Mouse (Mus musculus): ENCODE measurements around the gene Fxyd6. TPM values are rescaled to one million over a fixed set of nuclear protein-coding genes. Genes with fewer than 3 reads are reported as not detected.
A peak's percentile ranks its signal among the peaks of the same experiment; 100 is the strongest.

The Fxyd6 gene
- polyA plus RNA-seq, 1 experiment from 2014 or later = 40.3 TPM

GRCm38 (mm10) chr9:45412287-45412686, 42.3 kb downstream of the Fxyd6 start:
- peaks cover 40% of the 10 kb centered on the region for H3K27me3 ChIP-seq (replicated peaks)
- no peaks in the 10 kb centered on the region for H3K36me3 ChIP-seq
- H3K27ac ChIP-seq (replicated peaks) = no peak overlapping the region
- H3K4me1 ChIP-seq = peaks cover 9% of the 10 kb centered on the region
- no peaks in the 10 kb centered on the region for H3K9me3 ChIP-seq
- ATAC-seq (ENCODE audit: extremely low read depth, insufficient number of reproducible peaks, low FRiP score, low TSS enrichment) = no peak
- H3K4me3 ChIP-seq = peak overlapping the region; percentile 14; the same call in 1 of the 2 replicates
- H3K9ac ChIP-seq = no peak overlapping the region
- 6% methylated on average over 10 of the region's 10 CpGs for WGBS
- H3K4me2 ChIP-seq = peak overlapping the region; percentile 39

- Histone ChIP-seq H3K9ac (no peak overlapping the region), H3K4me3 (no peak overlapping the region), H3K4me2 (no peak overlapping the region), H3K4me1 (peaks cover 8% of the 10 kb centered on the region), H3K27ac (replicated peaks) (no peak overlapping the region), H3K9me3 (no peaks in the 10 kb centered on the region), H3K36me3 (no peaks in the 10 kb centered on the region), H3K27me3 (replicated peaks) (peaks cover 38% of the 10 kb centered on the region)
- 76% methylated on average over 4 of the region's 4 CpGs for WGBS
- ATAC-seq (ENCODE audit: extremely low read depth, insufficient number of reproducible peaks, low FRiP score, low TSS enrichment) = no peak
These were observed 42.9 kb downstream of the Fxyd6 start for GRCm38 (mm10) chr9:45412700-45413477.

GRCm38 (mm10) chr9:45413478-45414140, 43.6 kb downstream of the Fxyd6 start:
- no peaks in the 10 kb centered on the region for H3K36me3 ChIP-seq
- no peak overlapping the region for H3K4me2 ChIP-seq
- no peak overlapping the region for H3K9ac ChIP-seq
- no peak for ATAC-seq (ENCODE audit: extremely low read depth, insufficient number of reproducible peaks, low FRiP score, low TSS enrichment)
- H3K4me3 ChIP-seq = no peak overlapping the region
- H3K4me1 ChIP-seq = peaks cover 4% of the 10 kb centered on the region
- 54% methylated on average over 5 of the region's 5 CpGs for WGBS
- H3K9me3 ChIP-seq = no peaks in the 10 kb centered on the region
- no peak overlapping the region for H3K27ac ChIP-seq (replicated peaks)
- H3K27me3 ChIP-seq (replicated peaks) = peaks cover 36% of the 10 kb centered on the region

GRCm38 (mm10) chr9:45415912-45416311, 45.9 kb downstream of the Fxyd6 start:
- no peak overlapping the region for H3K4me3 ChIP-seq
- H3K9ac ChIP-seq = no peak overlapping the region
- H3K36me3 ChIP-seq = no peaks in the 10 kb centered on the region
- ATAC-seq (ENCODE audit: extremely low read depth, insufficient number of reproducible peaks, low FRiP score, low TSS enrichment) = no peak
- H3K27ac ChIP-seq (replicated peaks) = no peak overlapping the region
- H3K9me3 ChIP-seq = no peaks in the 10 kb centered on the region
- peaks cover 4% of the 10 kb centered on the region for H3K4me1 ChIP-seq
- no peak overlapping the region for H3K4me2 ChIP-seq
- peaks cover 23% of the 10 kb centered on the region for H3K27me3 ChIP-seq (replicated peaks)
- WGBS = 39% methylated on average over 4 of the region's 4 CpGs

GRCm38 (mm10) chr9:45417245-45417644, 47.3 kb downstream of the Fxyd6 start:
- Histone ChIP-seq H3K4me3 (peak overlapping the region; percentile 36), H3K4me1 (no peaks in the 10 kb centered on the region), H3K27ac (replicated peaks) (no peak overlapping the region), H3K9me3 (no peaks in the 10 kb centered on the region), H3K4me2 (peak overlapping the region; percentile 56), H3K36me3 (no peaks in the 10 kb centered on the region), H3K9ac (peak overlapping the region; percentile 37; the same call in 1 of the 2 replicates), H3K27me3 (replicated peaks) (peaks cover 30% of the 10 kb centered on the region)
- ATAC-seq (ENCODE audit: extremely low read depth, insufficient number of reproducible peaks, low FRiP score, low TSS enrichment) = no peak
- WGBS = 18% methylated on average over 8 of the region's 8 CpGs

- WGBS = 44% methylated on average over 8 of the region's 8 CpGs
- no peak for ATAC-seq (ENCODE audit: extremely low read depth, insufficient number of reproducible peaks, low FRiP score, low TSS enrichment)
- H3K9ac ChIP-seq = no peak overlapping the region
- H3K4me1 ChIP-seq = no peaks in the 10 kb centered on the region
- H3K4me2 ChIP-seq = no peak overlapping the region
- H3K9me3 ChIP-seq = no peaks in the 10 kb centered on the region
- H3K27ac ChIP-seq (replicated peaks) = no peak overlapping the region
- H3K4me3 ChIP-seq = no peak overlapping the region
- peaks cover 35% of the 10 kb centered on the region for H3K27me3 ChIP-seq (replicated peaks)
- no peaks in the 10 kb centered on the region for H3K36me3 ChIP-seq
These were observed 48.3 kb downstream of the Fxyd6 start for GRCm38 (mm10) chr9:45418252-45418651.

- no peaks in the 10 kb centered on the region for H3K9me3 ChIP-seq
- no peak overlapping the region for H3K9ac ChIP-seq
- no peak overlapping the region for H3K4me3 ChIP-seq
- H3K4me2 ChIP-seq = no peak overlapping the region
- no peak for ATAC-seq (ENCODE audit: extremely low read depth, insufficient number of reproducible peaks, low FRiP score, low TSS enrichment)
- H3K4me1 ChIP-seq = no peaks in the 10 kb centered on the region
- H3K27ac ChIP-seq (replicated peaks) = no peak overlapping the region
- H3K27me3 ChIP-seq (replicated peaks) = peaks cover 45% of the 10 kb centered on the region
- no peaks in the 10 kb centered on the region for H3K36me3 ChIP-seq
- WGBS = 56% methylated on average over 8 of the region's 8 CpGs
These were observed 51.2 kb downstream of the Fxyd6 start for GRCm38 (mm10) chr9:45421209-45421608.

GRCm38 (mm10) chr9:45422761-45423298, 52.8 kb downstream of the Fxyd6 start:
- H3K27me3 ChIP-seq (replicated peaks) = peaks cover 55% of the 10 kb centered on the region
- no peak overlapping the region for H3K4me3 ChIP-seq
- H3K27ac ChIP-seq (replicated peaks) = no peak overlapping the region
- H3K36me3 ChIP-seq = no peaks in the 10 kb centered on the region
- no peak overlapping the region for H3K4me2 ChIP-seq
- WGBS = 72% methylated on average over 7 of the region's 7 CpGs
- no peak overlapping the region for H3K9ac ChIP-seq
- no peaks in the 10 kb centered on the region for H3K9me3 ChIP-seq
- ATAC-seq (ENCODE audit: extremely low read depth, insufficient number of reproducible peaks, low FRiP score, low TSS enrichment) = no peak
- H3K4me1 ChIP-seq = peaks cover 8% of the 10 kb centered on the region

- no peak within 1 kb of the TSS for H3K9ac ChIP-seq
- H3K4me3 ChIP-seq = no peak within 1 kb of the TSS
- no peak within 1 kb of the TSS for H3K27ac ChIP-seq (replicated peaks)
- 67% methylated on average over 4 of the region's 4 CpGs for WGBS
- no peak within 1 kb of the TSS for H3K4me2 ChIP-seq
- ATAC-seq (ENCODE audit: extremely low read depth, insufficient number of reproducible peaks, low FRiP score, low TSS enrichment) = no peak
- no peaks in the 10 kb centered on the region for H3K9me3 ChIP-seq
- H3K27me3 ChIP-seq (replicated peaks) = peaks cover 70% of the 10 kb centered on the region
- H3K4me1 ChIP-seq = peaks cover 25% of the 10 kb centered on the region
- H3K36me3 ChIP-seq = no peaks in the 10 kb centered on the region
These were observed 56.5 kb downstream of the Fxyd6 start, which contains the start of gene Dscaml1 for GRCm38 (mm10) chr9:45426456-45426855. Gene Dscaml1 (plus strand): TSS chr9:45426628.

GRCm38 (mm10) chr9:45429392-45429791, 59.4 kb downstream of the Fxyd6 start:
- Histone ChIP-seq H3K4me2 (no peak overlapping the region), H3K4me3 (no peak overlapping the region), H3K4me1 (peaks cover 26% of the 10 kb centered on the region), H3K27me3 (replicated peaks) (peaks cover 80% of the 10 kb centered on the region), H3K9ac (no peak overlapping the region), H3K9me3 (no peaks in the 10 kb centered on the region), H3K27ac (replicated peaks) (no peak overlapping the region), H3K36me3 (no peaks in the 10 kb centered on the region)
- ATAC-seq (ENCODE audit: extremely low read depth, insufficient number of reproducible peaks, low FRiP score, low TSS enrichment) = no peak
- WGBS = 13% methylated on average over 5 of the region's 5 CpGs

GRCm38 (mm10) chr9:45429951-45430697, 60.1 kb downstream of the Fxyd6 start:
- peaks cover 86% of the 10 kb centered on the region for H3K27me3 ChIP-seq (replicated peaks)
- H3K4me2 ChIP-seq = peak overlapping the region; percentile 75
- 3% methylated on average over 47 of the region's 54 CpGs for WGBS
- no peaks in the 10 kb centered on the region for H3K9me3 ChIP-seq
- peaks cover 26% of the 10 kb centered on the region for H3K4me1 ChIP-seq
- no peak overlapping the region for H3K27ac ChIP-seq (replicated peaks)
- H3K4me3 ChIP-seq = peak overlapping the region; percentile 50
- ATAC-seq (ENCODE audit: extremely low read depth, insufficient number of reproducible peaks, low FRiP score, low TSS enrichment) = no peak
- no peaks in the 10 kb centered on the region for H3K36me3 ChIP-seq
- H3K9ac ChIP-seq = peak overlapping the region; percentile 62
